Mouse (Mus musculus) mouse embryonic stem cell (cell line): ENCODE results near the gene Rack1.
"Not testable (repeated sequence)": the region's sequence is repeated elsewhere in the genome, so short reads cannot be mapped to it uniquely, and the experiment has no call there.

Experiments
- in situ Hi-C, 2 experiments: fragments of 300-500 bp; cut with MboI; formaldehyde crosslinking; loops; 1 replicate in 1 of 2; 3 replicates in 1 of 2; pipeline ENCODE4 v1.14.3; 2019 to 2020; ENCODE audit warnings: low sequenced_read_pairs in 2 of 2, low pct_unique_long_range_greater_than_20kb in 1 of 2, mixed read lengths in 1 of 2; ENCODE audit not compliant: unreplicated experiment in 1 of 2

Rack1 gene

DNA sequence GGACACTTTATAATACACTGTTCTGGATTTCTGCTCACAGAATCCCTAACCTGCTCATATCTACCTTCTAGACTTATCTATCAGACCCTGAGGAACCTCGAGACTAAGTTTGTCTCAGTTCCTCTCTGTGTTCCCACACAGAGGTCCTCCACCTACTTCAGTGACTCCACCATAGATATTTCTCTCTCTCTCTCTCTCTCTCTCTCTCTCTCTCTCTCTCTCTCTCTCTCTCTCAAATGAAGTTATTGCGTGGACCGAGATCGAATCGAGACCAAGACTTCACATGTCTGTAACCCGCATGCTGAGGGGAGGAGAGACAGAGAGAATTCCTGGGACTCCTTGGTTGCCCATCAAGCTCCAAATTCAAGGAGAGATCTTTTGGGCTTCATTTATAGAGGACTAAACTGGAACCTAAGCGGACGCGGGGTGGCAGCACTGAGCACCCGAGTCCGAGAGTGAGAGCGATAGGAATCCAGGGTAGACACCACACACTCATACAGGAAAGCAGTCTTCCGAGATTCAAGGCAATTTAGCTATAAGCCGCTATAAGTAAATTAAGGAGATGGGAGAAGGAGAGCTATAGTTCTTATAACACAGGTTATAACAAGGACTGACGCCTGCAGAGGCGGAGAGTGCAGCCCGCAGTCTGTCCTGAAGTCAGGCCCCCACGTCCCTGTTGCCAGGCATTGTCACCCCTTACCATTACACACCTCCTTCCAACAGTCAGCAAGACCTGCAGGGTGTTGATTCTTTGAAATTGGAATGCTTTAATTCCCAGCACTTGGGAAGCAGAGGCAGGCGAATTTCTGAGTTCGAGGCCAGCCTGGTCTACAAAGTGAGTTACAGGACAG, 9.9 kb upstream of the Rack1 start:
- in situ Hi-C loops: loop anchor here (5.0 to 10.0 kb wide), 3 partner anchors 62 to 305 kb away; no protein-coding TSS in a partner anchor

DNA sequence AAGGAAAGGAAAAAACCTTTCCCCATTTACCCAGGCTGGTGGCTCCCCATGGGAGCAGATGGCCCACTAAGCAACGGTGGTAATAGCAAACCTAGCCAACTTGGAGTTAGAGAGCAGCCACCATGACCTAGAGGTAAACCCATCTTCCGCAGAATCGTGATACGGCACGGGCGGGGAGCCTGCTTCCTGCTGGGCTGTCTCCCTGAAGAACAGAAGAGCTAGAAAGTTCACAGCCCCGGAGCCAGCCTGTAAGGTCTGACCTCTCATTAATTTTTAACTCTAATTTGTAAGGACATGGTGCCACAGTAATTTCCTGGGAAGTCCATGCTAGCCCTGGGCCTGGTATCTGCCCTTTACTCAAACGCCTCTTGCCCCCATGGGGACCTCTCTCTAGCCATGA, 9.2 kb upstream of the Rack1 start:
- in situ Hi-C loops: no loop called here

DNA sequence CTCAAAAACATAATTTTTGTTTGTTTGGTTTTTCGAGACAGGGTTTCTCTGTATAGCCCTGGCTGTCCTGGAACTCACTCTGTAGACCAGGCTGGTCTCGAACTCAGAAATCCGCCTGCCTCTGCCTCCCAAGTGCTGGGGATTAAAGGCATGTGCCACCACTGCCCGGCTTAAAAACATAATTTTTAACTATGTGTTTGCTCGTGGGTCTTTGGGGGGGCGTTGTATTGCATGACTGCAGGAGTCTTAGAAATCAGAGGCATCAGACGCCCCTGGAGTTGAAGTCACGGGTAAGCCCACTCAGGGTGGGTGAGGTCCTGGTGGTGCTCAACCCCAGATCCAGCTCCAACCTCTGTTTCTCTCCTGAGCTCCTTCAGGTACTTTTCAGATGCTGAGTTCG, 8.2 kb upstream of the Rack1 start:
- in situ Hi-C loops: not testable (repeated sequence)

DNA sequence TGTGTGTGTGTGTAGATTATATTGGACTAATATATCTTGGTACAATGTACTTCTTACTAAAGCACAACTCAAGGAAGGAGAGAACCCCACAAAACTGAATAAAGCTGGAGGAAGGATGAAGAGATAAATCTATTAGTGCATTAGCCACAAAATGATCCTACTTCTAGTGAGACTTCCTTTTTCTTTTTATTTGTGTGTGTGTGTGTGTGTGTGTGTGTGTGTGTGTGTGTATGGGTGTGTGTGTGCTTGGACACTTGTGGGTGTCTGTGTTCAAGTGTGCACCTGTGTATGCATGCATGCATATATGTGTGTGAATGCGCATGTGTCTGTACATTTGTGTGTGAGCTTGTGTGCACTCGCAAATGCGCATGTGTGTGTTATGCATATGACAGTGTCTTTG, 6.9 kb upstream of the Rack1 start:
- in situ Hi-C loops: no loop called here

DNA sequence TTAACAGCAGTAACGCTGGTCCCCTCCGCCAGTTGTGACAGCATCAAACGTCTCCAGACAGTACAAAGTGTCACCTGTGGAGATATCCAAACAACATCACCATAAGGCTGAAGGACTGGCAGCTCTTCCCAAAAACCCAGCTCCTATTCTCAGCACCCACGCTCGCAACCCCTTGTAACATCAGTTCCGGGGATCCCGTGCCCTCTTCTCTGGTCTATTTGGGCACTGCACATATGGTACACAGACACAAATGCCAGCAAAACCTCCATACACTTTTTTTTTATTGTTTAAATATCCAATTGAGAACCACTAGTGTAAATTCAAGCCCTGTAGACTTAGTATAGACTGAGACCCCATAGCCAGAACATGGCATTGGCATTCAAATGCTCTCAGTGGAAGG, 4.9 kb upstream of the Rack1 start:
- in situ Hi-C loops: no loop called here

DNA sequence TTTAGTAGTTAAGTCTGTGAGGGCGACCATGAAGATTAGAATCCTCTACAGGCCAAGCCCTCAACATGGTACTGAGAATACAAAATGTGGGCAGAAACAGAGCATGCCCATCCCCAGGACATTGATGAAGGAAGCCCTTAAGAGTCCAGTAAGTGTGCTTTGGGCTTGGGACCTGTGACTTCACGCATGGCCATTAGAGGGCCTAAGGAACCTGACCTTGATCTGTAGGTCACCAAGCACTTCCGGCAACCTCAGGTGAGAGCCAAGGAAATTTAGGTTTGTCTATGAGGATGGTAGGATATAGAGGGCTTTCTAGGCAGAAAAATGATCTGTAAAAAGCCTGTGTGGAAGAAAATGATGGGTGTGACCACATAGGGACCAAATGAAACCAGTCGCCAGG, 3.8 kb upstream of the Rack1 start:
- in situ Hi-C loops: no loop called here

DNA sequence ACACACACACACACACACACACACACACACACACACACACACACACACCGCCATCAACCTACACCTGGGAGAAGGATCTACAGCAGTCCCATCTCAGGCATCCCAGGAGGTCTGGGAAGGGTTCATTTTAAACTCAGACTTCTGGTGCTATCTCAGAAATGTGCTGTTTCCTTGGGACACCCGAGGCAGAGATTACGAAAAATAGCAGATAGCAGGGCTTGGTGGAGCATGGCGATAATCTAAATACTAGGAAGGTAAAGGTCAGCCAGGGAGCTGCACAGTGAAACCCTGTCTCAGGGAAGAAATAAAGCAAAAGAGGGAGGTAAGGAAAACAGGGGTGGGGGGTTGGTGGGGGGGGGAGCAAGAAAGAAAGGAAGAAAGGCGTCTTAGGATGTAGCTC, 2.8 kb upstream of the Rack1 start:
- in situ Hi-C loops: no loop called here

DNA sequence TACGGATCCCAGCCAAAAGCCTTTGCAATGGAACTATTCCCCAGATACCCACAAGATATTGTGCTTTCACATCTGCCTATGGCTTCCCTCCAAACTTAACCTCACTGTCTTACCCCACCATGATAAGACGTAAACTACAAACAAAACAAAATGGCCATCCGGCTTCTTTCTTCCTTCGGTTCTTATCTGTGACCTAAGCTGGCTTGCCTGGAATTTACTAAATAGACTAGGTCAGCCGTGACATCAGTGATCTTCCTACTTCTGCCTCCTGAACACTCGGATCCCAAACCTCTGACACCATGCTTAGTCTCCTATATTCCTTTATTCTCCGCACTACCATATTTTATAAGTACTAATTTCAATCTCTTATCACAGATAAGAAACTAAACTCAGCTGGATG, 1.8 kb upstream of the Rack1 start:
- in situ Hi-C loops: no loop called here

DNA sequence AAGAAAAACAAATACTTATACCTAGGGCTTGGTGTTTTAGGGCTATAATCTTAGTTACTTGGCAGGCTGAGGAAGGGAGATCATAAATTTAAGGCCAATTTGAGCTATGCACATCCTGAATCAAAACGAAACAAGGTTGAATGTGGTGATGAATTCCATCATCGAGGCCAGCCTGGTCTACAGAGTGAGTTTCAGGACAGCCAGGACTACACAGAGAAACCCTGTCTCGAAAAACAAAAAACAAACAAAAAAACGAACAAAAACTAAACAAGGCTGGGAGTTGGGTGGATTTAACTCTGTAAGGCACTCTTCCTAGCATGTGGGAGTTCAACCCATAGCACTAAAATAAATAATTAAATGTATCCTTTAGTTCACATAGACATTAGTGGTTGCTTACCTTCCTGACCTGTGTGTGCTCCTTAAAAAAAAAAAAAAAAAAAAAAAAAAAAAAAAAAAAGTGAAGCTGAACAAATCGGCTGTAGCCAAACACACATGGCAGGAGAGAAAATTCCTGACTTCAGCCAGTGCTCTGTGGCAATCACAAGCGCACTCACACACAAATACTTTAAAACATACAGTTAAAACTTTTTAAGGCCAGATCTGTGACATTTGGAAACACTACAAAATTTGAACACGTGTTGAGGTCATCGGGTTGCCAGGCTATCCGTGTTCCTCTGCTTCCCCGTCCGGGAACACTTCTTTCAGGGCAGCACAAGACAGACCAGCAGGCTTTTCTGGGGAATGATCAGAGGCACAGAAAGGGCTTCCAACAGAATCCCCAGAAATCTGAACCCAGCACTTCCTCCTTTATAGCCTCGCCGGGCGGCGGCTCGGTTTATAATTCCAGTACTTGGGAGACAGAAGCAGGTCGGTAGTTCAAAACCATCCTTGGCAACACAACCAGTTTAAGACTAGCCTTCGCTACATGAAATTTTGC, 880 bp upstream of the Rack1 start:
- in situ Hi-C loops: no loop called here

DNA sequence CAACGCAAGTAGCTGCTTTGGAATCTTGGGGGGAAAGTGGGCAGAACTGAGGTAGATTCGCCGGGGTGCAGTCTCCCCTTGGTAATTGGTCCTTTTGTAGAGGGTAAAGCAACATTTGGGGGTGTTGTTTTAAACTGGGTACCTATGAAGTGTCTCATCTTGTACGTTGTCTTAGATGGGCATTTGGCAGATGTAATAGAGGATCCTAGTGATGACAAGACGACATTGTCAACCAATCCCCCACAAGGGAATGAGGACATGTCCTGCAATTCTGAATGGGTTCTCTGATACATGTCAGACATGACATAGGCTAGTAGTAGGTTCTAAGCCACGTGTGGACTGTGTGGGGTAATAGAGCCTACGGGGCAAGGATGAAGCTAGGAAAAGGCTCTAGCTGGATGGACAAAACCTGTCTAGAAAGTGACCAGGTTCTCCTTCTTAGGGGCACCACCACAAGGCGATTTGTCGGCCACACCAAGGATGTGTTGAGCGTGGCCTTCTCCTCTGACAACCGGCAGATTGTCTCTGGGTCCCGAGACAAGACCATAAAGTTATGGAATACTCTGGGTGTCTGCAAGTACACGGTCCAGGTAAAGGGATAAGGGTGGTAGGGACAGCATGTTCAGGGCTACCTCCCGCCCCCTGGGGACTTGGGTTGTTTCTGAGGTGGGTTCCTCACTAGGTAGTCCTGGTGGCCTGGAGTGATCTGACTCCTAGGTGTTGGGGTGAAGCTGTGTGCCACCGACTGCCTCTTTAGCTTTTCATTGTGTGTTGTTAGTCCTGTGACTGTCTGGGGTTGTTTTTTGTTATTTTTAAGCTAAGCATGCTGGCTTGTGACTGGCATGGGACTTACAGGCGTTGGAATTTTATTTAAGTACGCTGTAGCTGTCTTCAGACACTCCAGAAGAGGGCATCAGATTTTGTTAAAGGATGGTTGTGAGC, 2.0 kb downstream of the Rack1 start:
- in situ Hi-C loops: no loop called here

DNA sequence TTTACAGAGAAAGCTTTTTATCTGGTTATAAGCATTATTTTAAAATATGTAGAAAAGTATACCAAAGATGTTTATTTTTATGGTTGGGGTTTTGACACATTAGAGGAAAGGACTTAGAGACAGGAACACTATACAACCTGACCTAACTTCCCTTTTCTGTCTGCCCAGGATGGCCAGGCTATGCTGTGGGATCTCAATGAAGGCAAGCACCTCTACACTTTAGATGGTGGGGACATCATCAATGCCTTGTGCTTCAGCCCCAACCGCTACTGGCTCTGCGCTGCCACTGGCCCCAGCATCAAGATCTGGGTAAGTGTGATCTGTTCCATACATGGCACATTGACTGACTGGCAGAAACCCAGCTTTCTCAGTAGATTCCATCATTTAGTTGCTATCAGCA, 3.9 kb downstream of the Rack1 start:
- in situ Hi-C loops: no loop called here

DNA sequence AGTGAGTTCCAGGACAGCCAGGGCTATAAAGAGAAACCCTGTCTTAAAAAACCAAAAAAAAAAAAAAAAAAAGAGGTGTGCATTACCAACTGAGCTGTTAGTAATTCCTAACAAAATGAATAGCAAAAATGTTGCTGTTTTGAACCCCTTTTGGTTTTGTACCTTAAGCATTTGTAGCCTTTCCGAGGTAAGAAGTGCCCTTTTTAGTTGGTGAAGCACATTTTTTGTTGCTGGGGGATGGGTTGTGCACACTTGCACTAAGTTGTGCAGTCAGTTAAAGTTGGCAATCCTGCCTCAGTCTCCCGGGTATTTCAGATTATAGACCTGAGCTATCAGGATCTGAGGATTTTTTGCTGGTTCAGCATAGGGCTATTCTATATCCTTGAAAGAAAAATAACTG, 4.8 kb downstream of the Rack1 start:
- in situ Hi-C loops: no loop called here

DNA sequence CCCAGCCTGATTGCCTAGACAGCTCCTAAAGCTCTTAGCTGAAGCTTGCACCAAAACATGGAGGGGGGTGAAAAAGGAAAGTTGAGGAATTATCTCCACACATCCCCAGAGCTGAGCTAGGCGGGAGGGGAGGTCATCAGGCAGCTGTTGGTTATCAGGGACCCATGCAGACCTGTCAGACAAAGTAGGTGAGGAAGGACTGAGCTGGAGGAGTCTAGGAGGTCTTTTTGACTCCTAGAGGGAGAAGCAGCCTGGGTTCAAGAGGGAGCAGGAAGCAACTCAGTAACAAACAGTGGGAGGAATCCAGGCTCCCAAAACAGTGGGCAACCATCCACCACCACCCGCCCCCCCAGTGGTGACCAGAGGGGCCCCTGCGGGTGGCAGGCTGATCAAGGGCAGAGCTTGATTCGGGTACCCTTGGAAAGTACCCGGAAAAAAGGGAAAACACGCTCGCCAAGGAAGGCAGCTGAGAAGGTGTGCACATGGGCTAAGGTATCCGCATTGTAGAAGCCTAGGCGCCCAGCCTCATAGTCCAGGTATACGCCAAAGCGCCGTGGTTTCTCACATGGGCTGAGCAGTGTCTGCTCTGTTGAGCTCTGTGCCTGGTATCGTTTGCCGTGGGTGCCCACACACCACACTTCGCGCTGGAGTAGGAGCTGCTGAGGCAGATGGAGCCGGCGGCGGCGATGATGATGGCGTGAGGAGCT, 6.9 kb downstream of the Rack1 start:
- in situ Hi-C loops: no loop called here

DNA sequence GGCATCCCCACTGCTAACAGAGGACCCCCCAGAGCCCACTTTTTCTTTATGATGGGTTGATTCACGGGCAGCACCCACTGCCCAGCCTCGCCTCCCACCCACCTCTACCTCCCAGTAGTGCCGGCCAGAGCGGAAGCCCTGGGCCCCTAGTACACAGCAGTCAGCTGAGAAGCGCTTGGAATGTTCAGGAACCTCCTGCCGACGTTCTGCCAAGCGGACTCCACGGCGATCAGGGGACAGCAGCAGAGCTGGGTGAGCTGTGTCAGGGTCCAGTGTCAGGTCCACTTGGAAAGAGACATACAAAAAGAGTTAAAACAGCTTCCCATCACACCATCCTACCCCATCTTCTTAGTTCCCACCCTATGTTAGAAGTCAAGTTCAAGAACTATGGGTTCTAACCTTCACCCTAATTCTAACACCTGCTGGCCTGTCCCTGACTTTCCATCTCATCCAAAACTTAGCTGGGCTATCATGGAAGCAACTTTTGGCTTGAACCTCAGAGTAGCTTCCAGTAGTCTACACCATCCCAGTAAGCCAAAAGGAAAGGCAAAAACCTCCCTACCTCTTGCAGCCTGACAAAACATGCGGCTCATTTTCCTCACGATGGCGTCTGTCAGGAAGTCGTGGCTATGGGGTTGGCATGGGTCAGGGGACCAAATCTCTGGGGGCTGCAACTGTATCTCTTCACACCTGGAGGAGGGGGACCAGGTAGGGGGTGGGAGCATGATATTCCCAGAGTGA, 7.6 kb downstream of the Rack1 start:
- in situ Hi-C loops: no loop called here

DNA sequence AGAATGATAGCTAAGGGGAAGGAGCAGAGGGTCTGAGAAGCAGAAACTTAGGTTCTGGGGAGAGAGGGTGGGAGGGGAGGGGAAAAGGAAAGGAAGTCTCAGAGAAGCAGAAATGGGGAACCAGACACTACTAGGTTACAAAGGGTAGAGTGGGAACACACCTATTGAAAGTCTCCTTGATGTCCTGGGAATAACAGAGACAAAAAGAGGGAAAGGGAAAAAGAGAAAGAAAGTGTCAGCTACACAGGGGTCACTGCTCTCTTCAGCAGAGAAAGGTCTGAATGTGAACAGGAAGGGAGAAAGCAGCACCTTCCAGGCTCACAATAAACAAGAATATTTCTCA, 8.1 kb downstream of the Rack1 start:
- in situ Hi-C loops: no loop called here

DNA sequence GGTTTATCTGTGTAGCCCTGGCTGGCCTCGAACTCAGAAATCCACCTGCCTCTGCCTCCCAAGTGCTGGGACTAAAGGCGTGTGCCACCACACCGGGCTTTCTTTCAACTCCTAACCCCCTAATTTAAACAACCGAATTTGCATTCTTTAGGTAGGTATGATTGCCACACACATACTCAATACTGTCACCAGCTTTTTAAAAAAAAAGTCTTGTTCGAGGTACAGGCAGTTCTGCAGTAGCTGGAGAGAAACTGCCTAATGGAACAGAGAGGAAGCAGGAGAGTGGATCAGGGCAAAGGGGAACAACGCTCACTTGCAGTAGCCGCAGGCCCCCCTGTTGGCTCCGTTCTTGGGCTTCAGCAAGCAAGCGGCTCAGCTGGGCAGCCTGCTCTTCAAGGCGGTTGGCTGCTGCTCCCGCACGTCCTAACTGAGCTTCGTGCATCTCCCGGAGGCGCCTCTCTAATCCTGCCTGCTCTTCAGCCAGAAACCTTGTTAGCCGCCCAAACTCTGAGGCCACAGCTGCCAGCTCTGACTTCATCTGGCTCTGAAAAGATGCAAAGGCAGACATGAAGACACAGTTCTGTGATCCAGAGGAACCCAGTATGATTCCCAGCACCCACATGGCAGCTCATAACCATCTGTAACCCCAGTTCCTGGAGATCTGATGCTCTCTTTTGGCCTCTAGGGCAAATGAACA, 8.8 kb downstream of the Rack1 start:
- in situ Hi-C loops: no loop called here

DNA sequence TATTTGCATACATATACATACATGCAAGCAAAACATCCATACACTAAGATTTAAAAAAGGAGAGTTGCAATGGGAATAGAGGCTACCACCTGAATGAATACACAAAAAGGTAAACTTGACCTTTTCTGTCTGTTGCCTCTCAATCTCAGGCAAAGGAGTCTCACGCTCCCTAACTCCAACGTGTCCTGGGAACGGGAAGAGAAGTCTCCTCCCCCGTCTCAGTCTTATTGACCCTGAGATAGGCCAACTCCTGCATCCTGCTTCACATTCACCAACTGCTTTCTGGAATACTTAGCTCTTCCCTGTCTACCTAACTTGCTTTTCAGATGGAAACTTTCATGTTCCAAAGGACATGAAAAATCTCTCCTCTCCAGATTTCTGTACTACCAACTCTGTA, 9.3 kb downstream of the Rack1 start:
- in situ Hi-C loops: no loop called here
